Mouse (Mus musculus) urinary bladder, postnatal 36 days (tissue): ENCODE results near the gene Ttbk1.
"Not testable (repeated sequence)": the region's sequence is repeated elsewhere in the genome, so short reads cannot be mapped to it uniquely, and the experiment has no call there.

Source experiments
- DNase-seq, 2 experiments: peaks; one replicate each; pipeline ENCODE4 v3.0.0; 2022; ENCODE audit warnings: low spot score in 2 of 2, mixed read lengths in 1 of 2

The Ttbk1 gene

GRCm38 (mm10) chr17:46487431-46487830, at the start of gene Ttbk1:
TSS of gene Ttbk1 (minus strand) at chr17:46487675.
- DNase-seq: no peak

GRCm38 (mm10) chr17:46525579-46526307, 38.3 kb upstream of the Ttbk1 start:
- DNase-seq: peak; percentile 46 to 64

- no peak for DNase-seq
Observed at GRCm38 (mm10) chr17:46525065-46525464, 37.6 kb upstream of the Ttbk1 start.

GRCm38 (mm10) chr17:46521963-46522668, 34.6 kb upstream of the Ttbk1 start:
- DNase-seq: no peak

- DNase-seq: no peak
Observed at GRCm38 (mm10) chr17:46521174-46521573, 33.7 kb upstream of the Ttbk1 start.

- DNase-seq: no peak
Observed at GRCm38 (mm10) chr17:46520385-46520979, 33.0 kb upstream of the Ttbk1 start.

GRCm38 (mm10) chr17:46519971-46520370, 32.5 kb upstream of the Ttbk1 start:
- no peak for DNase-seq

GRCm38 (mm10) chr17:46513329-46513728, 25.9 kb upstream of the Ttbk1 start:
- DNase-seq: no peak

- DNase-seq: no peak
Observed at GRCm38 (mm10) chr17:46511059-46511710, 23.7 kb upstream of the Ttbk1 start.

- peak in 1 of 2 experiments; percentile 40 for DNase-seq
Observed at GRCm38 (mm10) chr17:46505617-46506016, 18.1 kb upstream of the Ttbk1 start.

GRCm38 (mm10) chr17:46503847-46504638, 16.6 kb upstream of the Ttbk1 start:
- DNase-seq: no peak

GRCm38 (mm10) chr17:46502775-46503174, 15.3 kb upstream of the Ttbk1 start:
- no peak for DNase-seq

- peak; percentile 21 to 42 for DNase-seq
Observed at GRCm38 (mm10) chr17:46497956-46498355, 10.5 kb upstream of the Ttbk1 start.

- DNase-seq: peak; percentile 49 to 72
Observed at GRCm38 (mm10) chr17:46496623-46497434, 9.4 kb upstream of the Ttbk1 start, which contains the start of gene Dnph1. TSS of gene Dnph1 (plus strand) at chr17:46496711.

GRCm38 (mm10) chr17:46496081-46496480, 8.6 kb upstream of the Ttbk1 start:
- DNase-seq: not testable (repeated sequence)

- DNase-seq: no peak
Observed at GRCm38 (mm10) chr17:46495486-46495885, 8.0 kb upstream of the Ttbk1 start.

- no peak for DNase-seq
Observed at GRCm38 (mm10) chr17:46486995-46487394, 480 bp downstream of the Ttbk1 start.

GRCm38 (mm10) chr17:46484461-46484875, 3.0 kb downstream of the Ttbk1 start:
- no peak for DNase-seq

- no peak for DNase-seq
Observed at GRCm38 (mm10) chr17:46484021-46484431, 3.4 kb downstream of the Ttbk1 start.

GRCm38 (mm10) chr17:46483561-46484001, 3.9 kb downstream of the Ttbk1 start:
- DNase-seq: peak in 1 of 2 experiments; percentile 16
